Mouse (Mus musculus) intestine, embryonic 14.5 days (tissue): ENCODE data around the gene Svip. TPM values are rescaled to one million over a fixed set of nuclear protein-coding genes. Genes with fewer than 3 reads are reported as not detected.

ENCODE experiments used
- ATAC-seq: fragments of 200-750 bp; cut with Nextera tagmentation; replicated peaks from 2 replicates; pipeline ENCODE4 v1.8.0; 2017; ENCODE audit warnings: low read depth, moderate number of reproducible peaks, moderate TSS enrichment, moderate library complexity; ENCODE audit not compliant: low FRiP score, low TSS enrichment
- DNase-seq: peaks from one replicate; pipeline ENCODE4 v3.0.0-alpha.2; 2018; ENCODE audit warnings: low spot score
- H3K27ac ChIP-seq: fragments of 300-500 bp; sonication (generic); 2 replicates; pipeline ENCODE4 v1.5.1; 2014; ENCODE audit warnings: low read depth, mild to moderate bottlenecking, control low read depth
- H3K27me3 ChIP-seq: fragments of 300-500 bp; sonication (generic); replicated peaks from 2 replicates; pipeline ENCODE4 v1.6.1; 2014; ENCODE audit warnings: low read length, control low read depth; ENCODE audit not compliant: control insufficient read depth, insufficient read depth
- H3K36me3 ChIP-seq: fragments of 300-500 bp; sonication (generic); 2 replicates; pipeline ENCODE4 v1.6.1; 2014; ENCODE audit warnings: low read length, control low read depth; ENCODE audit not compliant: control insufficient read depth, insufficient read depth
- H3K4me1 ChIP-seq: fragments of 300-500 bp; sonication (generic); replicated peaks from 2 replicates; pipeline ENCODE4 v1.6.1; 2014; ENCODE audit warnings: low read length, control low read depth, mixed read lengths; ENCODE audit not compliant: control insufficient read depth, insufficient read depth
- H3K4me2 ChIP-seq: fragments of 300-500 bp; sonication (generic); 2 replicates; pipeline ENCODE4 v1.6.1; 2014; ENCODE audit warnings: low read length
- H3K4me3 ChIP-seq: fragments of 300-500 bp; sonication (generic); 2 replicates; pipeline ENCODE4 v1.5.1; 2014; ENCODE audit warnings: low read depth, low read length, control low read depth, mixed read lengths
- H3K9ac ChIP-seq: fragments of 300-500 bp; sonication (generic); 2 replicates; pipeline ENCODE4 v1.6.1; 2014; ENCODE audit warnings: mild to moderate bottlenecking, low read length
- H3K9me3 ChIP-seq: fragments of 300-500 bp; sonication (generic); 2 replicates; pipeline ENCODE4 v1.6.1; 2016; ENCODE audit warnings: low read length, control low read depth; ENCODE audit not compliant: control insufficient read depth
- WGBS: fragments of 180-500 bp; shearing (Covaris S2); extraction: QIAGEN DNeasy Blood & Tissue Kit; methylation state at CpG from one replicate; pipeline ENCODE4 v1.1.7; 2014; 5-methylcytosine and 5-hydroxymethylcytosine counted together
- polyA plus RNA-seq: library from polyadenylated mRNA; unstranded; fragments of >200 nt; fragmentation: Nextera tagmentation; extraction: Ambion mirVana; gene quantifications from 2 replicates; pipeline ENCODE4 v1.2.1, GENCODE M21; 2014

Svip gene
- polyA plus RNA-seq = 16.9 and 18.4 TPM in 2 replicates

DNA sequence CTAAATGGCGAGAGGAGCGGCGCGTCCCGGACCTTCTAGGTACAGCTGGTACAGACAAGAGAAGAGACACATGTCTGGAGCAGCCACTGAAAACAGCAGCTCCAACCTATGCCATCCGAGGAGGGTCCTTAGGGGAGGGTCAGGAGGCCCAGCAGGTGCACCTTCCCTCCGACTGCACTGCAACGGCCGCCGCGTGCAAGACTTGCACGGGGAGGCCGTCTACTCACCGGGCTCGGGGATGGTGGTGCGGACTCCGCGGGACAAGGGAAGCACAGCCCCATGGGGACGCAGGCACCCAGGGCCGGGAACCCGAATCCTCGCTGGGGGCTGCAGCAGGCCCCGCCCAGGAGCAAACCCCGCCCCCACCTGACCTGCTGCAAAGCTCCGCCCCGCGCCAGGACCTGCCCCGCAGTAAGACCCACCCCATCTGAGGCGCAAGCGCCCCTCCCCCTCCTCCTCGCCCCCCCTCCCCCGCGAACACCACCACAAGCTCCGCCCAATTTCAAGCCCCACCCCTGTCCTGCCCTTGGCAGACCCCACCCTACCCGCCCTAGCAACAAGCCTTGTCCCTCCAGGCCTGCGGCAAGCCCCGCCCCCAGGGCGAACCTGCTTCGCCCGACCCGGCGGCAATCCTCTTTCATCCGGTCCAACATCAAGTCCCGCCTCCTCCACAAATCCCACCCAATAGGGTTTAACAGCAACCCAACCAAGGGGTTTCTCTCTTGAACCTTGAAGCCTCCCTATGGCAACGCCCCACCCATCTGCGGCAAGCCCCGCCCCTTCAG lies at the start of gene Svip:
Svip (minus strand) TSS at position 508 of the 785 bp plus-strand sequence.
- peak; percentile 93 for DNase-seq
- Histone ChIP-seq H3K4me2 (peak within 1 kb of the TSS; percentile 66), H3K9ac (peak within 1 kb of the TSS; percentile 32), H3K36me3 (no peaks in the 10 kb centered on the region), H3K9me3 (no peaks in the 10 kb centered on the region), H3K4me1 (no peaks in the 10 kb centered on the region), H3K27ac (peak within 1 kb of the TSS; percentile 62; the same call in 1 of the 2 replicates), H3K27me3 (no peaks in the 10 kb centered on the region), H3K4me3 (peak within 1 kb of the TSS; percentile 58)
- under 1% methylated on average over 41 of the region's 47 CpGs for WGBS
- peak; percentile 95 for ATAC-seq

GRCm38 (mm10) chr7:52037600-52038582 lies 32.1 kb upstream of the Svip start:
- Histone ChIP-seq H3K36me3 (no peaks in the 10 kb centered on the region), H3K9me3 (no peaks in the 10 kb centered on the region), H3K4me3 (no peak overlapping the region), H3K4me2 (no peak overlapping the region), H3K9ac (no peak overlapping the region), H3K27me3 (no peaks in the 10 kb centered on the region), H3K27ac (no peak overlapping the region), H3K4me1 (no peaks in the 10 kb centered on the region)
- 45% methylated on average over 8 of the region's 8 CpGs for WGBS
- peak; percentile 64; the same call in 1 of the 2 replicates for ATAC-seq
- DNase-seq = peak; percentile 66

GRCm38 (mm10) chr7:52024050-52024626 lies 18.3 kb upstream of the Svip start:
- ATAC-seq (no peak), DNase-seq (no peak)
- WGBS = 89% methylated on average over 5 of the region's 5 CpGs
- Histone ChIP-seq H3K4me1 (no peaks in the 10 kb centered on the region), H3K9me3 (no peaks in the 10 kb centered on the region), H3K27ac (no peak overlapping the region), H3K36me3 (no peaks in the 10 kb centered on the region), H3K4me2 (no peak overlapping the region), H3K27me3 (no peaks in the 10 kb centered on the region), H3K4me3 (no peak overlapping the region), H3K9ac (no peak overlapping the region)

DNA sequence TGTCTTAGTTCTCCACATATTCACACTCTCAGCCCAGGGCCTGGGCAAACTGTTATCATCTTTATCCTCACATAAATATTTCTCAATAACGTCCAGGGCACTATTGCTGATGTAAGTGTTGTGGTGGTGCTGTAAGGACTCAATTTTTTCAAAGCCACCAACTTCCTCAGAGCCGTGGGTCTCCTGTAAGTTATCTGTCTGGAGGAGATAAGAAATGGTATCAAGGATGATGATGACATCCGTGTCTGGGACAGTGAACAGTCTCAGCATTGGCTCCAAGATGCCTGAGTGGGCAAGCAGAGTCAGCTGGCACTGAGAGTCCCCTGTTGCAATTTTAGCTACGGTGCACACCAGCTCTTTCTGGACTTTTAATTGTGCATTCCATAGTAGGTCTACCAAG lies 16.2 kb upstream of the Svip start:
- ATAC-seq = no peak
- Histone ChIP-seq H3K36me3 (no peaks in the 10 kb centered on the region), H3K4me3 (no peak overlapping the region), H3K9ac (no peak overlapping the region), H3K4me1 (no peaks in the 10 kb centered on the region), H3K9me3 (no peaks in the 10 kb centered on the region), H3K27me3 (no peaks in the 10 kb centered on the region), H3K27ac (no peak overlapping the region), H3K4me2 (no peak overlapping the region)
- no peak for DNase-seq
- WGBS = 78% methylated on average over 4 of the region's 4 CpGs

DNA sequence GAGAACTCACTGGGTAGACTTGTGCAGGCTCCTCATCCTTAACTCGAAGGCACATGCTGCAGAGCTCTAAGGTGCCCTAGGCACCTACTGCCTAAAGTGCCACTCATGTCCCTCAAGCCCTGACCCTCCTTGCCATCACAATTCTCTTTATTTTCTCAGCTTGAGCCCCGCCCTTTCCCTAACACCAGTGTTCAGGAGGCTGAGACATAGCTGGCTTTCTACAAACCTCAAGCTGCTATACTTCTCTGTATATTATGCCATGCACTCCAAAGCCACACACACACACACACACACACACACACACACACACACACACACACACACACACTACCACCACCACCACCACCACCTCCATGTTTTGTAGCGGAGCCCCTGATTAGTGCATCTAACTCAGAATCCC lies 9.8 kb upstream of the Svip start, which contains the start of gene 1700015G11Rik:
1700015G11Rik (minus strand) TSS at position 101 of the 400 bp plus-strand sequence.
- WGBS = 77% methylated on average over 3 of the region's 3 CpGs

DNA sequence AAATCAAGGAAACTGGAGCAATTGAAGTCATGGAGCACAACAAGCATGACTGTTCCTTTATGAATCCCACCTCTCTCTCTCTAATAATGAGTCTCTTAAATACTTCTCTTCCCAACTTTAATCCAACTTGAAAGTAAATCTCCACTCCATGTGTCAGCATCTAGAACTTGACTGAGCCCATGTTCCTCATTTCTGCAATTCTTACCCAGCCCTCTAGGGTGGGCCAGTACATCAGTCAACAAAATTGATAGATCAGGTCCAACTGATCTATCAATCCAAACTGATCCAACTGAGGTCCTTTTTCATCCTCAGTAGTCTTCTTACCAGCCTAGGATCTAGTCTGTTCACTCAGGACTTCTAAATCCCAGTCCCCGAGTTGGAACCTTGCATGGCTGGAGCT lies 9.4 kb upstream of the Svip start:
- H3K9me3 ChIP-seq = no peaks in the 10 kb centered on the region
- no peak overlapping the region for H3K9ac ChIP-seq
- H3K27me3 ChIP-seq = no peaks in the 10 kb centered on the region
- WGBS = 89% methylated on average over 1 of the region's 1 CpGs
- H3K36me3 ChIP-seq = no peaks in the 10 kb centered on the region
- H3K4me1 ChIP-seq = no peaks in the 10 kb centered on the region
- ATAC-seq (no peak), DNase-seq (no peak)
- no peak overlapping the region for H3K4me2 ChIP-seq
- no peak overlapping the region for H3K4me3 ChIP-seq
- H3K27ac ChIP-seq = no peak overlapping the region

More for the DNA sequence above, 9.8 kb upstream of the Svip start, which contains the start of gene 1700015G11Rik:
- Histone ChIP-seq H3K4me3 (no peak within 1 kb of the TSS), H3K4me2 (no peak within 1 kb of the TSS), H3K36me3 (no peaks in the 10 kb centered on the region), H3K27me3 (no peaks in the 10 kb centered on the region), H3K9me3 (no peaks in the 10 kb centered on the region), H3K4me1 (no peaks in the 10 kb centered on the region), H3K9ac (no peak within 1 kb of the TSS), H3K27ac (no peak within 1 kb of the TSS)
- ATAC-seq (no peak), DNase-seq (no peak)

- Histone ChIP-seq H3K4me3 (no peak overlapping the region), H3K9me3 (no peaks in the 10 kb centered on the region), H3K4me2 (no peak overlapping the region), H3K4me1 (no peaks in the 10 kb centered on the region), H3K27ac (no peak overlapping the region), H3K27me3 (no peaks in the 10 kb centered on the region), H3K9ac (no peak overlapping the region), H3K36me3 (no peaks in the 10 kb centered on the region)
- ATAC-seq = no peak
- DNase-seq = no peak
- 77% methylated on average over 7 of the region's 7 CpGs for WGBS
These were observed 7.6 kb upstream of the Svip start for GRCm38 (mm10) chr7:52013457-52013856.

DNA sequence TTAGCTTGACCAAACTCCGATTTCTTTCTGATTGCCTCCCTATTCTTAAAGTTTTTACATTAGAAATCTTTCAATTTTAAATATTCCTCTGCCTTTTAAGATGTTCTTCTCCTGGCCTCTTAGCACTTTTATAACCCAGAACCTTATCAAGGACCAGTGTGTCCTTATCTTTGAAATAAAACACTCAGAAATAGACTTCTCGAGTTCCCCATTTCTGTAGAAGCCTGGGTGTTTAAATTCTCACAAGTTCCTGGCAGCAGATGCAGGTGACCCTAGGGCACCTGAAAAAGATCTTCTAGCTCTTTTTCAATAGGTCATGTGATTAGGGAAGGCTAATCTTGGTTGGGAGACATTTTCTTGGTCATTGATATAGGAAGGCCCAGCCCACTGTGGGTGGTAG lies 1.3 kb upstream of the Svip start:
- Histone ChIP-seq H3K27me3 (no peaks in the 10 kb centered on the region), H3K27ac (no peak overlapping the region), H3K9me3 (no peaks in the 10 kb centered on the region), H3K4me1 (no peaks in the 10 kb centered on the region), H3K36me3 (no peaks in the 10 kb centered on the region), H3K4me3 (no peak overlapping the region), H3K4me2 (no peak overlapping the region; the same call in 1 of the 2 replicates), H3K9ac (no peak overlapping the region)
- DNase-seq = no peak
- WGBS = 67% methylated on average over 2 of the region's 2 CpGs
- no peak for ATAC-seq
